Mouse (Mus musculus): ENCODE data around the gene Agrp.
"Not testable (repeated sequence)": the region's sequence is repeated elsewhere in the genome, so short reads cannot be mapped to it uniquely, and the experiment has no call there.

Agrp gene

GRCm38 (mm10) chr8:105598777-105599176 is 38.4 kb downstream of the Agrp start:
- no peak for DNase-seq (ENCODE audit: low spot score)

- DNase-seq (ENCODE audit: low spot score): peak; percentile 58
These were observed 40.7 kb downstream of the Agrp start for GRCm38 (mm10) chr8:105596362-105597034.

- no peak for DNase-seq (ENCODE audit: low spot score)
These were observed 42.5 kb downstream of the Agrp start for GRCm38 (mm10) chr8:105594451-105595242.

- DNase-seq (ENCODE audit: low spot score): no peak
These were observed 43.3 kb downstream of the Agrp start for GRCm38 (mm10) chr8:105593859-105594258.

- DNase-seq (ENCODE audit: low spot score): no peak
These were observed 44.8 kb downstream of the Agrp start for GRCm38 (mm10) chr8:105592431-105592830.

GRCm38 (mm10) chr8:105579719-105580118 is 57.5 kb downstream of the Agrp start:
- DNase-seq (ENCODE audit: low spot score): no peak

GRCm38 (mm10) chr8:105575538-105575937 is 61.7 kb downstream of the Agrp start:
- DNase-seq (ENCODE audit: low spot score): no peak

- DNase-seq (ENCODE audit: low spot score): no peak
These were observed 62.5 kb downstream of the Agrp start for GRCm38 (mm10) chr8:105574741-105575140.

GRCm38 (mm10) chr8:105573427-105573826 is 63.8 kb downstream of the Agrp start:
- DNase-seq (ENCODE audit: low spot score): no peak

GRCm38 (mm10) chr8:105571810-105572209 is 65.4 kb downstream of the Agrp start:
- DNase-seq (ENCODE audit: low spot score): no peak

GRCm38 (mm10) chr8:105566703-105567595 is 70.2 kb downstream of the Agrp start:
- no peak for DNase-seq (ENCODE audit: low spot score)

- peak; percentile 97 for DNase-seq (ENCODE audit: low spot score)
These were observed 71.1 kb downstream of the Agrp start, which contains the start of gene Atp6v0d1 for GRCm38 (mm10) chr8:105565952-105566702. Gene Atp6v0d1 (minus strand): TSS chr8:105566047.

GRCm38 (mm10) chr8:105565401-105565881 is 71.8 kb downstream of the Agrp start:
- no peak for DNase-seq (ENCODE audit: low spot score)

- not testable (repeated sequence) for DNase-seq (ENCODE audit: low spot score)
These were observed 72.5 kb downstream of the Agrp start for GRCm38 (mm10) chr8:105564573-105565229.

GRCm38 (mm10) chr8:105563871-105564270 is 73.3 kb downstream of the Agrp start:
- DNase-seq (ENCODE audit: low spot score): no peak

- no peak for DNase-seq (ENCODE audit: low spot score)
These were observed 74.3 kb downstream of the Agrp start for GRCm38 (mm10) chr8:105562863-105563262.

- no peak for DNase-seq (ENCODE audit: low spot score)
These were observed 82.0 kb downstream of the Agrp start for GRCm38 (mm10) chr8:105555230-105555629.

- DNase-seq (ENCODE audit: low spot score): peak; percentile 21
These were observed 83.1 kb downstream of the Agrp start for GRCm38 (mm10) chr8:105554087-105554486.

GRCm38 (mm10) chr8:105552824-105553223 is 84.4 kb downstream of the Agrp start:
- DNase-seq (ENCODE audit: low spot score): no peak

- no peak for DNase-seq (ENCODE audit: low spot score)
These were observed 85.2 kb downstream of the Agrp start for GRCm38 (mm10) chr8:105552032-105552431.

- no peak for DNase-seq (ENCODE audit: low spot score)
These were observed 87.1 kb downstream of the Agrp start for GRCm38 (mm10) chr8:105550083-105550482.

Data from spleen, adult 12 weeks (tissue).